Mouse (Mus musculus) limb, embryonic 15.5 days (tissue): ENCODE measurements at regions not wholly inside any gene's neighbourhood (a gene's known extent, or its start where the extent isn't known, plus 50 kb on each side); places are given as distances from the start of the nearest gene placed in this dataset.
"Not testable (repeated sequence)": the region's sequence is repeated elsewhere in the genome, so short reads cannot be mapped to it uniquely, and the experiment has no call there.

ENCODE experiments used
- ATAC-seq: fragments of 200-750 bp; cut with Nextera tagmentation; 2 replicates; pipeline ENCODE4 v1.8.0; 2017; ENCODE audit warnings: low read depth, moderate TSS enrichment; ENCODE audit not compliant: insufficient number of reproducible peaks, low FRiP score, low TSS enrichment
- H3K27ac ChIP-seq: fragments of 300-500 bp; sonication (generic); 2 replicates; pipeline ENCODE4 v1.5.1; 2015; ENCODE audit warnings: moderate library complexity, mild to moderate bottlenecking, inconsistent platforms
- H3K27me3 ChIP-seq: fragments of 300-500 bp; sonication (generic); 2 replicates; pipeline ENCODE4 v1.6.1; 2015; ENCODE audit warnings: inconsistent platforms
- H3K36me3 ChIP-seq: fragments of 300-500 bp; sonication (generic); 2 replicates; pipeline ENCODE4 v1.6.1; 2015; ENCODE audit warnings: inconsistent platforms
- H3K4me1 ChIP-seq: fragments of 300-500 bp; sonication (generic); 2 replicates; pipeline ENCODE4 v1.6.1; 2015; ENCODE audit warnings: inconsistent platforms
- H3K4me2 ChIP-seq: fragments of 300-500 bp; sonication (generic); 2 replicates; pipeline ENCODE4 v1.6.1; 2015; ENCODE audit warnings: mild to moderate bottlenecking, inconsistent platforms
- H3K4me3 ChIP-seq: fragments of 300-500 bp; sonication (generic); 2 replicates; pipeline ENCODE4 v1.5.1; 2015; ENCODE audit warnings: mild to moderate bottlenecking, inconsistent platforms
- H3K9ac ChIP-seq: fragments of 300-500 bp; sonication (generic); 2 replicates; pipeline ENCODE4 v1.6.1; 2015; ENCODE audit warnings: inconsistent platforms
- H3K9me3 ChIP-seq: fragments of 300-500 bp; sonication (generic); 2 replicates; pipeline ENCODE4 v1.6.1; 2016; ENCODE audit warnings: inconsistent platforms
- WGBS: fragments of 180-500 bp; shearing (Covaris S2); methylation state at CpG from one replicate; pipeline ENCODE4 v1.1.7; 2015; 5-methylcytosine and 5-hydroxymethylcytosine counted together

DNA sequence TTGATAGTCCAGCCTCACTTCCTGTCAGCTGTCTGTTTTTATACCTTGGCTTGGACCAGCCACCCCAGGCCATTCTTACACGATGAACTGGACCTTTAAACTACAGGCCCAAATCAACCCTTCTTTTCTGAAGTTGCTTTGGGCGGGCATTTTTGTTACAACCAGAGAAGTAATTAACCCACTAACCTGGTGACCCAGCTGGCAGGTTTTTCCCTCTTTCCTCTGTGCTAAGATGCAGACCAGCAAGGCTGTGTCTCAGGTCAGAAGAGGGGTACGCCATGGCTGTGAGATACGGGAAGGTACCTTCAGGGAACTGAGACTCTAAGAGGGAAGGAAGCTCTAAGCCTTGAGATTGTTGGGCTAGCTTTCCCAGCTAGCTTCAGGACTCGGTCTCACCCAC, 105.7 kb upstream of the Klf3 start:
- H3K9me3 ChIP-seq, result no peaks in the 10 kb centered on the region
- no peak overlapping the region for H3K4me3 ChIP-seq
- no peak for ATAC-seq
- H3K27me3 ChIP-seq, result no peaks in the 10 kb centered on the region
- no peak overlapping the region for H3K9ac ChIP-seq
- H3K36me3 ChIP-seq, result no peaks in the 10 kb centered on the region
- no peak overlapping the region for H3K27ac ChIP-seq
- 84% methylated on average over 5 of the region's 5 CpGs for WGBS
- no peak overlapping the region for H3K4me2 ChIP-seq
- H3K4me1 ChIP-seq, result peaks cover 11% of the 10 kb centered on the region

DNA sequence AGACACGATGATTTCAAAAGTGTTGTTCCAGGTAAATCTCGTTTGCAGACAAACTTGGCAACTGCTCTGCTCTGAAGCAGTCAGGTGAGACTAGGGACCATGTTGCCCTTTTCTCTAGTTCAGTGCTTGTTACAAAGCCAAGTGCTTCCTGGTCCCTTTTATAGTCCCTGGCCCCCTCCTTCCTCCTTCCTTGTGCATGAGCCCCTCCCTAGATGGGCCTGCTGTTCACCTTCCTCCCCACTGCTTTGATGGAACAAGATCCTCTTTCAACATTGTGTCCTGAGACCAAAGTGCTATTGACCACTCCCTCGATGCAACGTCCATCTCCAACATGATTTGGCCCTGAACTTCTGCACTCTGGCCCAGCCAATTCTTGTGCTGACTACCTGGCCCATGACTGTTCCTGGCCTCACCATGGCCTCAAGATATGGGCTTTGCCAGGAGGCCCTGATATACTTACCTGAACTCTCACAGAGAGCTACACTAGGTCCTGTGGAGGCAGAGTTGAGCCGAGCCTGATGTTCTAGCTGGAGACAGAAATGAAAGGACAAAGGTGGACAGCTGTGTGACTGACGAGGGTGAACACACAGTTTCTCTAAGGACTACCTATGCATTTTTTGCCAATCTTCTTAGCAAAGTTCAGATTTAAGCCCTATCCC, 104.6 kb upstream of the Klf3 start:
- H3K9ac ChIP-seq, result no peak overlapping the region
- 81% methylated on average over 6 of the region's 6 CpGs for WGBS
- H3K4me3 ChIP-seq, result no peak overlapping the region
- H3K27me3 ChIP-seq, result no peaks in the 10 kb centered on the region
- H3K4me1 ChIP-seq, result peaks cover 18% of the 10 kb centered on the region
- H3K4me2 ChIP-seq, result no peak overlapping the region
- no peak overlapping the region for H3K27ac ChIP-seq
- no peaks in the 10 kb centered on the region for H3K36me3 ChIP-seq
- no peaks in the 10 kb centered on the region for H3K9me3 ChIP-seq
- ATAC-seq, result no peak

DNA sequence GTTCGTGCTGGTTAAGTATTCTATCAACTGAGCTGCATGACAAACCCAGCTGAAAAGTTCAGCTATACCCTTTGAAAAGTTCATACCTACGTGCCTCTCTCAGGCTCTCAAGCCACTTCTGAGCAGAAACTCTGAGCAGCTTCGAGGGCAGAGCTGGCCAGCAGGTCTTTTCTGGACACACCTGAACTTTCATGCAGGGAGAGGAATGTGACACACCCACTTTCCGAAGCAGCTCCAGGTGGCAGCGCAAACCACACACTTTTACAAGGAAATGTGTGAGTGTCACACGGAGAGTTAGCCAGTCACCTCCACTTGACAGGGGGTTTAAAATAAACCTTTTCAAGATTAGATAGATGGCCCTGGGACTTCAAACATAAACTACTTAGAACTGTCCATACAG, 103.2 kb upstream of the Klf3 start:
- no peaks in the 10 kb centered on the region for H3K36me3 ChIP-seq
- H3K27ac ChIP-seq, result no peak overlapping the region
- H3K4me3 ChIP-seq, result no peak overlapping the region
- no peak overlapping the region for H3K4me2 ChIP-seq
- H3K9me3 ChIP-seq, result no peaks in the 10 kb centered on the region
- no peak overlapping the region for H3K9ac ChIP-seq
- H3K27me3 ChIP-seq, result no peaks in the 10 kb centered on the region
- peaks cover 32% of the 10 kb centered on the region for H3K4me1 ChIP-seq
- ATAC-seq, result no peak
- 65% methylated on average over 6 of the region's 6 CpGs for WGBS

DNA sequence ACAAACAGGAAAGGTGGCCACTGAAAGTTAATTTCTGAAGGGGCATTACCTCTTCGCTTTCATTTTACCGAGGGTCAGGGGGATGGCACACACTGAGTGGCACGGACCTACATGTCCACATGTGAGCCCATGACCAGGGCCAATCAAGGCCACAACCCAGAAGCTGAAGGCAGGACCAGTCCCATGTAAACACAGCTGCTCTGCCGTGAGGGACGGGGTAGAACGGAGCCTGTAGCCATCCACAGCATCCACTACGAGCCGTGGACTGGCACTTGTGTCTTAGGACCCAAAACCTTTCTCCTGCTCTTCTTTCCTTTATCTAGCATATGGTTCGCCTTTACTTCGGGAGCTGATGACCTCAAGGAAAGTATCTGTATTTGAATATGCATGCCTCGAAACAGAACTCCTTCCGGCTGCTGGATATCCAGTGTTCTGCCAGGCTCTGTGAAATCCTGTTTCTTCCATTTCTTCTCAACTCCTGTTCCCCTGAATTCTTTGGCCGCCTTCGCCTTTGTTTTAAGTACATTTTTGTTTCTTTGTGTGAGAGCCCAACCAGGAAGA, 101.9 kb upstream of the Klf3 start:
- 0 out of 2 replicates have a peak, but pooled peaks have one; percentile 16 for ATAC-seq
- Histone ChIP-seq H3K4me1 (peaks cover 34% of the 10 kb centered on the region), H3K4me2 (no peak overlapping the region)

DNA sequence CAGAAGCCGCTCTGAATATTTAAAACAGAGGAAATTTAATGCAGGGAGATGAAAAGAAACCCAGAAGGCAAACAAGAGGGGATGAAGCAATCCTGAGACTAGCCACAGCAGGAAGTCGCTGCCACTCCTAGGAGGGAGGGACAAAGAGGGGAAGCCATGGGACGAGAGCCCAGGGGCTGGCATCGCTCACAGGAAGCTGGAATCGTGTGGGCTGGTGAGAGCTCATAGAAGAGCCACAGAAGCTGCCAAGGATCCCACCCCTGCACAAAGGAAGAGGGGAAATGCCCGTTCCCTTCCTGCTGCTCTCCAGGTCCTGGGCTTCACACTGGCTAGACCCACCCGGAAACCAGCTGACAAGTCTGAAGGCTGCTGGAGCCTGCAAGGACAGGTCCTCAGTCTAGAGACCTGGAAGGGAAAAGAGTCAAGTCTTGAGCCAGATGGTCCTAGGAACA, 101.4 kb upstream of the Klf3 start:
- no peaks in the 10 kb centered on the region for H3K27me3 ChIP-seq
- peak; percentile 62 for ATAC-seq
- H3K27ac ChIP-seq, result peak overlapping the region; percentile 86
- no peak overlapping the region for H3K4me3 ChIP-seq
- 0 out of 2 replicates have a peak overlapping the region, but pooled peaks have one; percentile 17 for H3K4me2 ChIP-seq
- no peaks in the 10 kb centered on the region for H3K36me3 ChIP-seq
- no peaks in the 10 kb centered on the region for H3K9me3 ChIP-seq
- 13% methylated on average over 7 of the region's 7 CpGs for WGBS
- no peak overlapping the region for H3K9ac ChIP-seq
- peaks cover 34% of the 10 kb centered on the region for H3K4me1 ChIP-seq

More for the DNA sequence above, 101.9 kb upstream of the Klf3 start:
- no peaks in the 10 kb centered on the region for H3K9me3 ChIP-seq
- H3K9ac ChIP-seq, result no peak overlapping the region
- H3K4me3 ChIP-seq, result no peak overlapping the region
- WGBS, result 66% methylated on average over 14 of the region's 14 CpGs
- H3K27me3 ChIP-seq, result no peaks in the 10 kb centered on the region
- no peaks in the 10 kb centered on the region for H3K36me3 ChIP-seq
- H3K27ac ChIP-seq, result peak overlapping the region; percentile 86

DNA sequence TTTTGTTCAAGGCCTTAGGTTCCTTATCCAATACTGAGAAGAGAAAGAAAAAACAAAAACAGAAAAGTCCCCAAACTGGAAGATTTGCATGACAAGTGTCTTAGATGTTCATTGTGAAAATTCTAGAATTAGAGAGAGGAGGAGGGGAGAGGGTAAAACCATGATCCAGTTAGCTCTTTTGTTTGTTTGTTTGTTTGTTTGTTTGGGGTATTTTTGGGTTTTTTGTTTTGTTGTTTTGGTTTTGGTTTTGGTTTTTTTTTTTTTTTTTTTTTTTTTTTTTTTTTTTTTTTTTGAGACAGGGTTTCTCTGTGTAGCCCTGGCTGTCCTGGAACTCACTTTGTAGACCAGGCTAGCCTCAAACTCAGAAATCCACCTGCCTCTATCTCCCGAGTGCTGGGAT, 100.8 kb upstream of the Klf3 start:
- Histone ChIP-seq H3K4me1 (peaks cover 34% of the 10 kb centered on the region), H3K27ac (peak overlapping the region; percentile 86)
- H3K9me3 ChIP-seq, ATAC-seq, H3K36me3 ChIP-seq, H3K9ac ChIP-seq, H3K4me3 ChIP-seq, H3K4me2 ChIP-seq, H3K27me3 ChIP-seq: not testable (repeated sequence)
- 86% methylated on average over 1 of the region's 1 CpGs for WGBS

DNA sequence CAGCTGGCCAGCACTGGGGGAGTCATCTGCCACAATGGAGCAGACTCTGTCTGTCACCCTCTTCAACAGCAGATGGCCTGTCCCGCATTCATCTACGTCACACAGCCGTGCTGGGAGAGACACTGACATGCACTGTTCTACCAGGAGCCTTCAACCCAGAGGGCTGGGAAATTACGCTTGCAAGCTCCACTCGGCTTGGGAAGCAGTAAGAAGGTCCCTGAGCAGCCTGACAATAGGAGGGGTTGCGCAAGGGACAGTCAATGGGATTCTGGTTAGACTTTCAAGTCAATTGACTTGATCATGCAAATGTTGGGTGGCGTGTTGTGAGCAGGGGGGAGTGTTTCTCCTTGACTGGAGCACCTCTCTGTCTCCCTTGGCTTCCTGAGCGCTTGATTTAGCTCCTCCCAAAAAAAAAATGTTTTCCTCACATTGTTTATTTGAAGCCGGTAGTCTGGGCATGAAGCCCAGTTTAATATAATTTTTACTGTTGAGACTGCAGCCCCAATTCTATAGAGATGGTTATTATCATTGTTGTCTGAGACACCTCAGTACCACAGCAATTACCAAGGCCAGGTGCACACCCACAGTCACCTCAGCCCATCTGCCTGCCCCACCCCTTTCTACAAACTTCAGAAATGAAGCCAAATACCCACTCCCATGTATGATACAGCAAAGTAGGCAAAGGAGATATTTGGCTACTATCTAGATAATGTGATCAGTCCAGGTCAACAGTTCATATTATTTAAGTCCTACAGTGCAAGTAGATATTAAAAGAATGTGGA, 99.9 kb upstream of the Klf3 start:
- Histone ChIP-seq H3K4me2 (no peak overlapping the region), H3K9me3 (no peaks in the 10 kb centered on the region), H3K27me3 (no peaks in the 10 kb centered on the region), H3K4me3 (no peak overlapping the region), H3K9ac (no peak overlapping the region), H3K36me3 (no peaks in the 10 kb centered on the region), H3K4me1 (peaks cover 34% of the 10 kb centered on the region), H3K27ac (peak overlapping the region; percentile 65)
- WGBS, result 57% methylated on average over 9 of the region's 9 CpGs
- 0 out of 2 replicates have a peak, but pooled peaks have one; percentile 11 for ATAC-seq

DNA sequence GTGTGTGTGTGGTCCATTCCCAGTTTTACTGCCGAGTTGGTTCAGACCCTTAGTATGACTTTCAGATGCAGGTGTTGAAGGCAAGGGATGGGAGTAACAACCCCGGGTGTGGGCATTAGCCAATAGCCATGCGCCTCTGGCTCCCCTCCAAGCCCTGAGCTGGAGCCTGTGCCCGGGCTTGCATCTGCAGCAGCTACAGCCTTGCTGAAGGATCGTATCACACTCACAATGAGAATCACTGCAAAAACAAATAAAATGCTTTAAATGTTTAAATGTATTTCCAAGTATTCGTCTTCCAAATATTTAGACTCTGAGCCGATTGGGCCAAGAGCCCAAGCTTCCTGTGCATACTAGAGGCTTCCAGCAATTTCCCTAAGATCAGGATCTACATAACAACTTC, 99.0 kb upstream of the Klf3 start:
- no peak for ATAC-seq
- Histone ChIP-seq H3K9ac (no peak overlapping the region), H3K4me2 (no peak overlapping the region), H3K9me3 (no peaks in the 10 kb centered on the region), H3K4me3 (no peak overlapping the region), H3K27me3 (no peaks in the 10 kb centered on the region), H3K27ac (peak overlapping the region; percentile 50; the same call in 1 of the 2 replicates), H3K36me3 (no peaks in the 10 kb centered on the region), H3K4me1 (peaks cover 34% of the 10 kb centered on the region)
- 18% methylated on average over 7 of the region's 7 CpGs for WGBS

DNA sequence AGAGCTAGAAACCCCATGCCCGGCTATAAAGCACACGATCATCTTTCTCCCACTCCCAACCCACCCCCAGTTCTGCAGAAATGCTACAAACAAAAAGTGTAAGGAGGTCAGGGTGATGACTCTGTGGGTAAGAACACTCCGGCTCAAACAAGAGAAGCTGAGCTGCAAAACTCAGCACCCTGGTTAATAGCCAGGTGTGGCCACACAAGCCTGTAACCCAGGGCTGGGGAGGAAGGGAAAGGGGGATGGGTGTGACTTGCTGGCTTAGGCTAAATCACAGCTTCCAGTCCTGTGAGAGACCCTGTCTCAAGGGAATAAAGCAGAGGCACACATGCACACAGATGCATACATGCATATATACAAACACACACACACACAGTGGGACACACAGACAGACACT, 96.6 kb upstream of the Klf3 start:
- Histone ChIP-seq H3K9ac (no peak overlapping the region), H3K4me1 (peaks cover 33% of the 10 kb centered on the region), H3K9me3 (no peaks in the 10 kb centered on the region), H3K27ac (no peak overlapping the region), H3K4me3 (no peak overlapping the region), H3K4me2 (no peak overlapping the region), H3K27me3 (no peaks in the 10 kb centered on the region), H3K36me3 (no peaks in the 10 kb centered on the region)
- ATAC-seq, result no peak
- WGBS, result 41% methylated on average over 3 of the region's 3 CpGs

DNA sequence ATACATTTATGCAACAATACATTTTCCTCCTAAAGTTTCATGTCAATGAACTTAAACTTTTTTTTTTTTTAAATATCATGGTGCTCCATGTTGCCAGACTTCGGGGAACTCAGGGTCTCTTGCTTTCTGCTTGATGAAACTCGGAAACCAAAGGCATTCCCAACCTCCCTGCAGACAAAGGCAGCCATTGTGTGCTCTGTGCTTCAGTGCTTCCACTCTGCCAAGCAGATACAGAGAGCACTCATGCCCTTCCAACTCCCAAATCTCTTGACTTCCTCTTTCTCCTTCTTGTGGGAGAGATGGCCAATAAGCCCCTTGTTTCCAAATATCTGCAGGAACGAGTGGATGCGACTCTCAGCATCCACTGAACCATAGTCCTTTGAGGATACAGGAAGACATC, 94.0 kb upstream of the Klf3 start:
- ATAC-seq, result no peak

DNA sequence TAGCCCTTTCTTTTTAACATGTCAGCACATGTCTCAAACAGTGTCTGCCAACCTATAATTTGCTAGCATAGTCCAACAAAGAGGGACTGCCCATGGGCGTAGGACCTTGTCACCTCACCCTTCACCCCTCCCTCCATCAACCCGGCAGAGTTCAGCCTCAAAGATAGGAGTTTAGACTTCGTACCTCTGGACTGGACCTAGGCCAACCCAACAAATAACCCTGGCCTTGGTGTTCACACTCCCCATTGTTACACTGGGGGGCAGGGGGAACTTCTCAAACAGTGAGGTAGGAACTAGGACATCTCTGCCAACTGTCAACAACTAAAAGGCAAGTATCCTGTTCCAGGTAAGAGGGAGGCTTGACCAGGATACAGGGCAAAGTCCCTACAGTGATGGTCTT, 93.0 kb upstream of the Klf3 start:
- no peak overlapping the region for H3K9ac ChIP-seq
- no peak overlapping the region for H3K4me2 ChIP-seq
- H3K27me3 ChIP-seq, result no peaks in the 10 kb centered on the region
- no peaks in the 10 kb centered on the region for H3K9me3 ChIP-seq
- no peak for ATAC-seq
- peaks cover 4% of the 10 kb centered on the region; the same call in 1 of the 2 replicates for H3K4me1 ChIP-seq
- no peak overlapping the region for H3K27ac ChIP-seq
- H3K4me3 ChIP-seq, result no peak overlapping the region
- WGBS, result 71% methylated on average over 3 of the region's 3 CpGs
- no peaks in the 10 kb centered on the region for H3K36me3 ChIP-seq

More for the DNA sequence above, 94.0 kb upstream of the Klf3 start:
- H3K9ac ChIP-seq, result no peak overlapping the region
- H3K27me3 ChIP-seq, result no peaks in the 10 kb centered on the region
- no peak overlapping the region for H3K27ac ChIP-seq
- no peaks in the 10 kb centered on the region for H3K9me3 ChIP-seq
- WGBS, result 61% methylated on average over 4 of the region's 4 CpGs
- no peak overlapping the region for H3K4me3 ChIP-seq
- H3K4me1 ChIP-seq, result peaks cover 13% of the 10 kb centered on the region
- H3K4me2 ChIP-seq, result no peak overlapping the region
- no peaks in the 10 kb centered on the region for H3K36me3 ChIP-seq

DNA sequence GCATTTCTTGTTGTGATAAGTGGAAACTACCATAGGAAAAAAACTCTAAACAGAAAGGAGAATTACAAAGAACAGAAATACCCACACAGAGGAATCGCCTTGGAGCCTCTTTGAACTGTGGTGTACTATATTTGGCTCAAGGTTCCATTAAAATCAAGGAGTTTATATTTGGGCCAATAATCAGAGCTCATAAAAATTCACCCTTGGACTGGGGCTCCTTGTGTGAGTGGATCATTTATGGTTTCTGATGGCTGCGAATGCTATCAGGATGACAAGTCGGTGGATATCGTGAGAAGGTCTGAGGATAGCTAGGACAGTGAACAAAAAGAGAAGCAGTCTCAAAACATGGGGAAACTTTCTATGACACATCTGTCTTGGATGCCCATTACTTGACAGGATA, 92.2 kb upstream of the Klf3 start:
- no peaks in the 10 kb centered on the region for H3K9me3 ChIP-seq
- no peak overlapping the region for H3K27ac ChIP-seq
- H3K27me3 ChIP-seq, result no peaks in the 10 kb centered on the region
- ATAC-seq, result no peak
- peaks cover 4% of the 10 kb centered on the region; the same call in 1 of the 2 replicates for H3K4me1 ChIP-seq
- no peak overlapping the region for H3K4me2 ChIP-seq
- H3K36me3 ChIP-seq, result no peaks in the 10 kb centered on the region
- WGBS, result 82% methylated on average over 4 of the region's 4 CpGs
- H3K4me3 ChIP-seq, result no peak overlapping the region
- no peak overlapping the region for H3K9ac ChIP-seq
